Mouse (Mus musculus): ENCODE results near the gene P2rx7.

DNA sequence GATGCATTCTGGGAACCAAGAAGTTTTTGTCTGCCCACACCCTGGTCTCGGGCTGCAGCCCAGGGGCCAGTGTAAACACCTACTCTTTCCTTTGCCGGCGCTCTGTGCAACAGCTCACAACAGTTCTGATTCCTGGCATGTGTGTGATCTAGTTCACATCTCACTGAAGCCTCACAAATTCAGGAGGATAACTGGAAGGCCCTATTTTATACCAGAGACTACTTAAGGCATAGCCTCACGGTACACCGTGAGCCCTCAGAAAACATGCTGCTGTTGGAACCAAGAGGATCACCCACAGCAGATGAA, 10.5 kb downstream of the P2rx7 start:
- TF ChIP-seq CTCF (IDR thresholded peaks at IDR 0.05; ENCODE audit: control insufficient read depth, insufficient read depth, low read length) (no peak), POLR2A (IDR thresholded peaks at IDR 0.05; ENCODE audit: borderline replicate concordance, control insufficient read depth, low read depth, low read length) (no peak)
